Mouse (Mus musculus) stomach, embryonic 16.5 days (tissue): Measurements from ENCODE around the gene Ccdc155. TPM values are rescaled to one million over a fixed set of nuclear protein-coding genes. Genes with fewer than 3 reads are reported as not detected.

Experiments
- ATAC-seq: fragments of 200-750 bp; cut with Nextera tagmentation; 2 replicates; pipeline ENCODE4 v1.8.0; 2017; ENCODE audit warnings: moderate number of reproducible peaks, moderate TSS enrichment; ENCODE audit not compliant: insufficient read depth, low FRiP score
- H3K27ac ChIP-seq: fragments of 300-500 bp; sonication (generic); 2 replicates; pipeline ENCODE4 v1.5.1; 2014; ENCODE audit warnings: low read length
- H3K27me3 ChIP-seq: fragments of 300-500 bp; sonication (generic); 2 replicates; pipeline ENCODE4 v1.6.1; 2014; ENCODE audit warnings: low read length, control low read depth, mixed read lengths; ENCODE audit not compliant: control insufficient read depth, insufficient read depth
- H3K36me3 ChIP-seq: fragments of 300-500 bp; sonication (generic); 2 replicates; pipeline ENCODE4 v1.6.1; 2014; ENCODE audit warnings: low read length; ENCODE audit not compliant: control insufficient read depth, insufficient read depth
- H3K4me1 ChIP-seq: fragments of 300-500 bp; sonication (generic); 2 replicates; pipeline ENCODE4 v1.6.1; 2014; ENCODE audit warnings: low read length, control low read depth, mixed read lengths; ENCODE audit not compliant: control insufficient read depth, insufficient read depth
- H3K4me2 ChIP-seq: fragments of 300-500 bp; sonication (generic); 2 replicates; pipeline ENCODE4 v1.6.1; 2014; ENCODE audit warnings: low read depth, low read length, mixed read lengths
- H3K4me3 ChIP-seq: fragments of 300-500 bp; sonication (generic); replicated peaks from 2 replicates; pipeline ENCODE4 v1.5.1; 2014; ENCODE audit warnings: mild to moderate bottlenecking, low read length
- H3K9ac ChIP-seq: fragments of 300-500 bp; sonication (generic); 2 replicates; pipeline ENCODE4 v1.6.1; 2014; ENCODE audit warnings: low read length
- H3K9me3 ChIP-seq: fragments of 300-500 bp; sonication (generic); replicated peaks from 2 replicates; pipeline ENCODE4 v1.6.1; 2016; ENCODE audit warnings: low read length, control low read depth; ENCODE audit not compliant: control insufficient read depth
- WGBS: fragments of 180-500 bp; shearing (Covaris S2); extraction: QIAGEN DNeasy Blood & Tissue Kit; methylation state at CpG from one replicate; pipeline ENCODE4 v1.1.7; 2014; 5-methylcytosine and 5-hydroxymethylcytosine counted together
- microRNA-seq: library from miRNA; unstranded; fragments of <30 nt; microRNA quantifications from one replicate; pipeline ENCODE4, GENCODE M21; 2016
- polyA plus RNA-seq: library from polyadenylated mRNA; unstranded; fragments of >200 nt; fragmentation: Nextera tagmentation; extraction: Ambion mirVana; gene quantifications from 2 replicates; pipeline ENCODE4 v1.2.1, GENCODE M21; 2015

Ccdc155 gene
- polyA plus RNA-seq, 1 experiment from 2014 or later: 1.5 TPM

DNA sequence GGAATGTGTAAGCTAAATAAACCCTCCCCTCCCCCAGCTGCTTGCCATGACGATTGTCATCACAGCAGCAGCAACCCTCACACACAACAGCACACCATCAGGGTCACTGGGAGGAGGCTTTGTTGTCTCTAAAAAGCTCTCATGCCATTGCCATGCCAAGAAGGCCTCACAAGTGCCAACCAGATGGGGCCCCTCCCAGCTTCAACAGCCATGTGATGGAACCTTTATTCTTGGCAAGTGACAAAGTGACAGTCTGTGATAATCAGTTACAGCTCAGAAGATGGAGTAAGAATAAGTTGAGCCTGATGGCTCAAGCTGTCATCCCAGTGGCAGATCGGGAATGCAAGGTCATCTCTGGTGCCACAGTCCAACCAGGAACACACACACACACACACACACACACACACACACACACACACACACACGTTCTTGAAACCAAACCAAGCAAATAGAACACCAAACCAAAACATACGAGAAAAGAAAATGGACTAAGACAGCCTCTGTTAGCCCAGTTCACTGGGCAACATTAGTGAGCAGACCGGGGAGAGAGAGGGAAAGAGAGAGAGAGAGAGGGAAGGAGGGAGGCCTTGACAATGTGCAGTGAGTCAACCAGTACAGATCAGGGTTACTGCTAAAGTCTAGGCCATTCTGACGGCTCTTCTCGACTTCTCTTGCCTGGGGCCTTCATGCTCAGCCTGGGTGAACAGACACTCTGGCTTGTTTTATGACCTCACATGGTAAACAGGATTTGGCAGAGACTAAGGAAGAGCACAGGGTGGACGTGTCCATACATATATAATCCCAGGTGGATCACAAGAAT lies 64.6 kb downstream of the Ccdc155 start:
- no peak for ATAC-seq
- Histone ChIP-seq H3K9me3 (no peaks in the 10 kb centered on the region), H3K27me3 (no peaks in the 10 kb centered on the region), H3K27ac (no peak overlapping the region), H3K4me2 (no peak overlapping the region), H3K4me3 (no peak overlapping the region), H3K9ac (no peak overlapping the region), H3K36me3 (no peaks in the 10 kb centered on the region; the same call in 1 of the 2 replicates), H3K4me1 (peaks cover 9% of the 10 kb centered on the region; the same call in 1 of the 2 replicates)
- WGBS: 72% methylated on average over 8 of the region's 8 CpGs

GRCm38 (mm10) chr7:45138403-45138802 lies 66.3 kb downstream of the Ccdc155 start:
- Histone ChIP-seq H3K27ac (no peak overlapping the region), H3K4me2 (no peak overlapping the region), H3K9ac (no peak overlapping the region), H3K4me3 (no peak overlapping the region), H3K9me3 (peaks cover 1% of the 10 kb centered on the region; the same call in 1 of the 2 replicates), H3K27me3 (no peaks in the 10 kb centered on the region), H3K36me3 (no peaks in the 10 kb centered on the region; the same call in 1 of the 2 replicates), H3K4me1 (peaks cover 9% of the 10 kb centered on the region)
- WGBS: 90% methylated on average over 1 of the region's 1 CpGs
- no peak for ATAC-seq

GRCm38 (mm10) chr7:45137171-45138006 lies 67.3 kb downstream of the Ccdc155 start:
- no peak overlapping the region for H3K27ac ChIP-seq
- peaks cover 9% of the 10 kb centered on the region for H3K4me1 ChIP-seq
- H3K9ac ChIP-seq: no peak overlapping the region
- no peak overlapping the region for H3K4me2 ChIP-seq
- ATAC-seq: no peak
- H3K4me3 ChIP-seq: no peak overlapping the region
- H3K27me3 ChIP-seq: no peaks in the 10 kb centered on the region
- WGBS: 63% methylated on average over 12 of the region's 12 CpGs
- no peaks in the 10 kb centered on the region; the same call in 1 of the 2 replicates for H3K36me3 ChIP-seq
- H3K9me3 ChIP-seq: peaks cover 4% of the 10 kb centered on the region; the same call in 1 of the 2 replicates

DNA sequence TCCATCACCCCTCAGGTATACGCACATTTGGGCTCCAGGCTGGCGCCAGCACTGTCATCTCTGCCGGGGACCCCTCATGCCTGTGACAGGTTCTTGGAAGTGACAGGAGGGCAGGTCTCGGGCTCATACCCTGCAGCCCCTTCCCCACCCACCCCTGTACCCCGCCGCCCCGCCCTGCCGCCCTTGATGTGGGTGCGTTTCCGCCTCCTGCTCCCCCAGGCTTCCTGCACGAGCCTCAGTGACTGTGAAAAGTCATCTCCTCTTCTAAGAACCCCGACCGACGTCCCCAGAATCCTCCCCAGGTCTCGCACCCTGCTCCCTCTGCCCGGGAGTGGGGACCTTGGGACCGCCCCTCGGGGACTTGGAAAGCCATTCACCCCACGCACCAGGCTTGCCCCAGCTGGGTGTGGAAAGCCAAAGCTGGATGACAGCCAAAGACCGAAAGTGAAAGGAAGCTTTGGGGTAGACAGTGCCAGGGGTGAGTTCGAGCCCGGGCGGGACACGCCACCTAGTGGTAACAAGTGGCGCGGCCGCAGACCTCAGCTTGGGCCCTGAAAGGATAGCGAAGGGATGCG lies 68.6 kb downstream of the Ccdc155 start, which contains the start of the genes Gm45713 and Flt3l:
Gene Gm45713 (minus strand): TSS at position 239 of the 575 bp plus-strand sequence.
Gene Flt3l (minus strand): TSS at position 440 of the 575 bp plus-strand sequence.
- no peak within 1 kb of the TSS for H3K27ac ChIP-seq
- WGBS: 3% methylated on average over 29 of the region's 29 CpGs
- ATAC-seq: peak; percentile 84

DNA sequence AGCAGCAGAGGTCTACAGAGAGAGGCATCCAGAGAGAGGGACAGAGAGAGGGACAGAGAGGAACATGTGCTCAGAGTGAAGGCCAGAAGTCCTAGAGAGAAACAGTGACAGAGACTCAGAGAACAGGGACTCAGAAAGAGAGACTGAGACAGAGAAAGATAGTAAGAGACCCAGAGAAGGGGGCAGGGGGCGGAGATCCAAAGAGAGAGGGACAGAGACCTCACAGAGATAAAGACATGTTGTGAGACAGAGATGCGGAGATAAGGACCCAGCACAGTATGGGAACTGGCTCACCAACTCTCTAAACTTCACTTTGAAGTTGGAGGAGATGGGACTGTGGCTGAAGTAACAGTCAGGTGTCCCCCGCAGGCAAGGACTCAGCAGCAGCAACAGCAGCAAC lies 69.3 kb downstream of the Ccdc155 start:
- peaks cover 9% of the 10 kb centered on the region for H3K4me1 ChIP-seq
- WGBS: 77% methylated on average over 3 of the region's 3 CpGs

More for the DNA sequence above, 68.6 kb downstream of the Ccdc155 start, which contains the start of the genes Gm45713 and Flt3l:
- Histone ChIP-seq H3K27me3 (no peaks in the 10 kb centered on the region), H3K9me3 (peaks cover 4% of the 10 kb centered on the region; the same call in 1 of the 2 replicates), H3K4me1 (peaks cover 9% of the 10 kb centered on the region), H3K4me3 (peak within 1 kb of the TSS; percentile 75), H3K4me2 (peak within 1 kb of the TSS; percentile 81), H3K9ac (peak within 1 kb of the TSS; percentile 84), H3K36me3 (no peaks in the 10 kb centered on the region; the same call in 1 of the 2 replicates)

GRCm38 (mm10) chr7:45134544-45135026 lies 70.1 kb downstream of the Ccdc155 start:
- peaks cover 12% of the 10 kb centered on the region for H3K4me1 ChIP-seq
- H3K4me3 ChIP-seq: no peak overlapping the region
- ATAC-seq: 0 out of 2 replicates have a peak, but pooled peaks have one; percentile 12
- no peaks in the 10 kb centered on the region for H3K27me3 ChIP-seq
- H3K4me2 ChIP-seq: no peak overlapping the region
- H3K9ac ChIP-seq: no peak overlapping the region
- 13% methylated on average over 12 of the region's 12 CpGs for WGBS
- no peaks in the 10 kb centered on the region; the same call in 1 of the 2 replicates for H3K36me3 ChIP-seq
- H3K9me3 ChIP-seq: peaks cover 4% of the 10 kb centered on the region; the same call in 1 of the 2 replicates
- H3K27ac ChIP-seq: no peak overlapping the region

More for the DNA sequence above, 69.3 kb downstream of the Ccdc155 start:
- Histone ChIP-seq H3K27ac (no peak overlapping the region), H3K4me2 (peak overlapping the region; percentile 81), H3K36me3 (no peaks in the 10 kb centered on the region; the same call in 1 of the 2 replicates), H3K9ac (no peak overlapping the region; the same call in 1 of the 2 replicates), H3K27me3 (no peaks in the 10 kb centered on the region), H3K9me3 (peaks cover 4% of the 10 kb centered on the region; the same call in 1 of the 2 replicates), H3K4me3 (peak overlapping the region; percentile 75)
- no peak for ATAC-seq

Small RNAs within 50 kb of the gene (microRNA-seq; reads per million reads assigned to microRNA genes)
- gene Mir7055: not detected

Other genes starting within 250 kb of the Ccdc155 start
- 19.9 and 23.4 TPM in 2 replicates for gene Cpt1c, start 230.0 kb downstream of the Ccdc155 start, polyA plus RNA-seq
- 302 and 324 TPM in 2 replicates for gene Prmt1, start 218.3 kb downstream of the Ccdc155 start, polyA plus RNA-seq
- 96.2 and 96.4 TPM in 2 replicates for gene Irf3, start 207.2 kb downstream of the Ccdc155 start, polyA plus RNA-seq
- 43.8 and 45.8 TPM in 2 replicates for gene Bcl2l12, start 206.2 kb downstream of the Ccdc155 start, polyA plus RNA-seq
- 22.9 and 24.5 TPM in 2 replicates for gene Scaf1, start 188.5 kb downstream of the Ccdc155 start, polyA plus RNA-seq
- 63.6 and 68.0 TPM in 2 replicates for gene Rras, start 186.9 kb downstream of the Ccdc155 start, polyA plus RNA-seq
- gene Prr12, start 152.0 kb downstream of the Ccdc155 start, polyA plus RNA-seq: 8.3 and 8.7 TPM in 2 replicates
- gene Nosip, start 142.5 kb downstream of the Ccdc155 start, polyA plus RNA-seq: 55.7 TPM in 2 replicates
- gene Prrg2, start 142.2 kb downstream of the Ccdc155 start, polyA plus RNA-seq: 24.7 and 27.4 TPM in 2 replicates
- 388 and 395 TPM in 2 replicates for gene Rcn3, start 112.7 kb downstream of the Ccdc155 start, polyA plus RNA-seq
- gene Fcgrt, start 101.0 kb downstream of the Ccdc155 start, polyA plus RNA-seq: 138 and 149 TPM in 2 replicates
- gene Rps11, start 80.5 kb downstream of the Ccdc155 start, polyA plus RNA-seq: 1,225 and 1,374 TPM in 2 replicates
- gene Rpl13a, start 76.1 kb downstream of the Ccdc155 start, polyA plus RNA-seq: 1,102 and 1,332 TPM in 2 replicates
- gene Gm45713, start 68.7 kb downstream of the Ccdc155 start, polyA plus RNA-seq: not detected in 2 replicates
- gene Flt3l, start 68.5 kb downstream of the Ccdc155 start, polyA plus RNA-seq: 2.2 and 2.8 TPM in 2 replicates
- 81.0 and 81.9 TPM in 2 replicates for gene Pih1d1, start 50.6 kb downstream of the Ccdc155 start, polyA plus RNA-seq
- gene Aldh16a1, start 50.3 kb downstream of the Ccdc155 start, polyA plus RNA-seq: 39.5 and 49.2 TPM in 2 replicates
- gene Slc17a7, start 40.9 kb downstream of the Ccdc155 start, polyA plus RNA-seq: 0.15 and 0.22 TPM in 2 replicates
- not detected in 2 replicates for gene Gfy, start 25.3 kb downstream of the Ccdc155 start, polyA plus RNA-seq
- not detected in 2 replicates for gene Pth2, start 23.9 kb downstream of the Ccdc155 start, polyA plus RNA-seq
- gene Dkkl1, start 7.3 kb upstream of the Ccdc155 start, polyA plus RNA-seq: 2.1 and 4.9 TPM in 2 replicates
- gene Tead2, start 10.9 kb upstream of the Ccdc155 start, polyA plus RNA-seq: 93.9 and 101 TPM in 2 replicates
- 2.7 and 5.0 TPM in 2 replicates for gene Cd37, start 34.2 kb upstream of the Ccdc155 start, polyA plus RNA-seq
- gene Slc6a16, start 36.2 kb upstream of the Ccdc155 start, polyA plus RNA-seq: not detected in 2 replicates
- gene Slc6a21, start 72.6 kb upstream of the Ccdc155 start, polyA plus RNA-seq: not detected in 2 replicates
- gene Trpm4, start 128.9 kb upstream of the Ccdc155 start, polyA plus RNA-seq: 30.1 and 32.2 TPM in 2 replicates
- gene Hrc, start 130.4 kb upstream of the Ccdc155 start, polyA plus RNA-seq: 1.0 and 3.1 TPM in 2 replicates
- 5.5 and 6.3 TPM in 2 replicates for gene Ppfia3, start 162.1 kb upstream of the Ccdc155 start, polyA plus RNA-seq
- gene Lin7b, start 165.7 kb upstream of the Ccdc155 start, polyA plus RNA-seq: 4.6 and 5.5 TPM in 2 replicates
- 150 and 162 TPM in 2 replicates for gene Snrnp70, start 190.8 kb upstream of the Ccdc155 start, polyA plus RNA-seq
- 0.09 TPM in 1 of 2 replicates, not detected in the other for gene Kcna7, start 200.8 kb upstream of the Ccdc155 start, polyA plus RNA-seq
- 1.3 and 1.6 TPM in 2 replicates for gene Ntf5, start 208.8 kb upstream of the Ccdc155 start, polyA plus RNA-seq
- gene Lhb, start 215.9 kb upstream of the Ccdc155 start, polyA plus RNA-seq: not detected in 2 replicates
- gene Gys1, start 230.0 kb upstream of the Ccdc155 start, polyA plus RNA-seq: 46.3 and 47.3 TPM in 2 replicates
- gene Ruvbl2, start 233.2 kb upstream of the Ccdc155 start, polyA plus RNA-seq: 115 and 118 TPM in 2 replicates